ENCODE assay signal across 9 mouse cellular contexts in genomic region chr9:102505700-102506585, GRCm38 (mm10). TPM values are rescaled to one million over a fixed set of nuclear protein-coding genes. Genes with fewer than 3 reads are reported as not detected.
DNase-seq lines count a peak whose midpoint lies in the region; ATAC-seq lines count a peak whose summit lies in the region.
"Had no signal": no experiment of that assay in that cellular context is flagged by ENCODE, and none has a peak within 500 bp of the region (broad histone marks: within the 10 kb centered on the region; RNA-seq: fewer than 3 reads in every experiment).

Ky (plus strand) TSS chr9:102505750.

- peak within 1 kb of the TSS; percentile 85 for H3K4me2 ChIP-seq in hindbrain, embryonic 13.5 days
- H3K4me2 ChIP-seq in liver, embryonic 16.5 days (ENCODE audit: low read depth, low read length), result peak within 1 kb of the TSS; percentile 32

- H3K4me3 ChIP-seq in hindbrain, embryonic 13.5 days, result peak within 1 kb of the TSS; percentile 47
- peak within 1 kb of the TSS; percentile 22; the same call in 1 of the 2 replicates for H3K4me3 ChIP-seq in liver, embryonic 16.5 days (ENCODE audit: low read depth, low read length)

- H3K9me3 ChIP-seq in hindbrain, embryonic 13.5 days, result no peaks in the 10 kb centered on the region
- no peaks in the 10 kb centered on the region for H3K9me3 ChIP-seq in liver, embryonic 16.5 days (replicated peaks; ENCODE audit: control insufficient read depth, low read length)

- DNase-seq in layer of hippocampus, postnatal 10 days (ENCODE audit: low spot score in 2 of 2), result peak; percentile 42 to 58
- no peak for DNase-seq in layer of hippocampus, adult 9-11 months
- DNase-seq in cerebellum, adult 11-12 months, result peak; percentile 37
- DNase-seq in gastrocnemius, adult 18-20 months (ENCODE audit: low spot score), result peak; percentile 79
- no peak for DNase-seq in urinary bladder, adult 2 months (ENCODE audit: low spot score)

- H3K27me3 ChIP-seq in hindbrain, embryonic 13.5 days, result peaks cover 46% of the 10 kb centered on the region
- peaks cover 13% of the 10 kb centered on the region for H3K27me3 ChIP-seq in liver, embryonic 16.5 days (ENCODE audit: control insufficient read depth, insufficient read depth, low read depth, low read length)

- H3K36me3 ChIP-seq in hindbrain, embryonic 13.5 days, result no peaks in the 10 kb centered on the region
- H3K36me3 ChIP-seq in liver, embryonic 16.5 days (ENCODE audit: control insufficient read depth, insufficient read depth), result no peaks in the 10 kb centered on the region
- H3K36me3 ChIP-seq: G1E had no signal

- peaks cover 23% of the 10 kb centered on the region for H3K4me1 ChIP-seq in hindbrain, embryonic 13.5 days (replicated peaks)
- no peaks in the 10 kb centered on the region for H3K4me1 ChIP-seq in liver, embryonic 16.5 days (ENCODE audit: control insufficient read depth, low read depth, low read length)

- ATAC-seq in hindbrain, embryonic 13.5 days (ENCODE audit: low FRiP score), result peak; percentile 59
- ATAC-seq in liver, embryonic 16.5 days (ENCODE audit: low read depth), result no peak
- no peak for ATAC-seq in monocyte, adult 5-6 weeks (replicated peaks; ENCODE audit: insufficient number of reproducible peaks, low FRiP score, low TSS enrichment, poor library complexity, severe bottlenecking)

- WGBS in hindbrain, embryonic 13.5 days, result 2% methylated on average over 63 of the region's 63 CpGs
- WGBS in liver, embryonic 16.5 days (ENCODE audit: insufficient replicate concordance), result 2% methylated on average over 62 of the region's 63 CpGs

- H3K9ac ChIP-seq in hindbrain, embryonic 13.5 days, result peak within 1 kb of the TSS; percentile 73
- no peak within 1 kb of the TSS for H3K9ac ChIP-seq in liver, embryonic 16.5 days (ENCODE audit: low read depth, low read length)

- no peak within 1 kb of the TSS for H3K27ac ChIP-seq in hindbrain, embryonic 13.5 days
- no peak within 1 kb of the TSS for H3K27ac ChIP-seq in liver, embryonic 16.5 days (ENCODE audit: low read length)

RNA-seq across cellular contexts. Expression of gene Ky, which starts in this region (rescaled TPM):
- total RNA-seq in layer of hippocampus, postnatal 10 days (2021), result 1 to 10 TPM; 4.8 to 4.9 TPM
- total RNA-seq in gastrocnemius, adult 18-20 months (2021), result 10 to 100 TPM; 71.6 to 73.7 TPM
- polyA plus RNA-seq in hindbrain, embryonic 13.5 days (2015; fragmentation: Nextera tagmentation; extraction: Ambion mirVana), result 0.29 and 0.36 TPM in 2 replicates
- 0.02 TPM in 2 replicates for polyA plus RNA-seq in liver, embryonic 16.5 days (2015; fragmentation: Nextera tagmentation; extraction: Ambion mirVana)
- 0.15 and 0.21 TPM in 2 replicates for polyA plus RNA-seq in urinary bladder, adult 2 months (2012; rRNA removed)
- not detected in 3 replicates for total RNA-seq in monocyte, adult 5-6 weeks (2017)
- polyA plus RNA-seq: G1E had no signal

Comparison
In these comparisons a context has a peak if more than half of its experiments do, and no peak if none do; other contexts are left out.
1. RNA of gene Ky (total RNA-seq): 71.6 to 73.7 TPM in gastrocnemius, adult 18-20 months; 4.8 to 4.9 TPM in layer of hippocampus, postnatal 10 days and not detected in monocyte, adult 5-6 weeks; every median in the first group is over 10 times any median in the second.
2. DNase-seq: peak in layer of hippocampus, postnatal 10 days (2 of 2), cerebellum, adult 11-12 months (single experiment) and gastrocnemius, adult 18-20 months (single experiment); none in layer of hippocampus, adult 9-11 months (single experiment) and urinary bladder, adult 2 months (single experiment).
3. Peak in ATAC-seq, H3K4me3 ChIP-seq, H3K9ac ChIP-seq and H3K4me2 ChIP-seq in hindbrain, embryonic 13.5 days; RNA of the gene not detected or under 1 TPM.